Mouse (Mus musculus): Measurements from ENCODE around the gene Efcab12. TPM values are rescaled to one million over a fixed set of nuclear protein-coding genes. Genes with fewer than 3 reads are reported as not detected.
A peak's percentile ranks its signal among the peaks of the same experiment; 100 is the strongest.
"Not testable (repeated sequence)": the region's sequence is repeated elsewhere in the genome, so short reads cannot be mapped to it uniquely, and the experiment has no call there.

The Efcab12 gene
- polyA plus RNA-seq, 1 experiment from 2014 or later = 2.7 TPM

- no peaks in the 10 kb centered on the region for H3K9me3 ChIP-seq
- no peak overlapping the region for H3K4me2 ChIP-seq
- WGBS = 93% methylated on average over 2 of the region's 2 CpGs
- no peak overlapping the region for H3K9ac ChIP-seq
- no peaks in the 10 kb centered on the region for H3K27me3 ChIP-seq
- H3K4me1 ChIP-seq (replicated peaks) = 0 out of 2 replicates have a peak, but pooled peaks cover under 1% of the 10 kb centered on the region
- no peak overlapping the region for H3K27ac ChIP-seq (replicated peaks)
- ATAC-seq (ENCODE audit: low read depth) = no peak
- no peaks in the 10 kb centered on the region for H3K36me3 ChIP-seq
- no peak overlapping the region for H3K4me3 ChIP-seq
These were observed 5.9 kb downstream of the Efcab12 start for GRCm38 (mm10) chr6:115832152-115832850.

- H3K9me3 ChIP-seq = no peaks in the 10 kb centered on the region
- WGBS = 85% methylated on average over 6 of the region's 6 CpGs
- no peak overlapping the region for H3K4me2 ChIP-seq
- no peaks in the 10 kb centered on the region for H3K27me3 ChIP-seq
- no peak overlapping the region for H3K9ac ChIP-seq
- H3K27ac ChIP-seq (replicated peaks) = no peak overlapping the region
- no peak overlapping the region for H3K4me3 ChIP-seq
- no peak for ATAC-seq (ENCODE audit: low read depth)
- no peaks in the 10 kb centered on the region for H3K4me1 ChIP-seq (replicated peaks)
- no peaks in the 10 kb centered on the region for H3K36me3 ChIP-seq
These were observed 7.2 kb downstream of the Efcab12 start for GRCm38 (mm10) chr6:115830779-115831601.

GRCm38 (mm10) chr6:115823850-115824464 lies 14.3 kb downstream of the Efcab12 start:
- not testable (repeated sequence) for H3K27ac ChIP-seq (replicated peaks)
- peak; percentile 86 for ATAC-seq (ENCODE audit: low read depth)

GRCm38 (mm10) chr6:115821216-115821993 lies 16.8 kb downstream of the Efcab12 start:
- Histone ChIP-seq H3K4me3 (no peak overlapping the region), H3K27ac (replicated peaks) (no peak overlapping the region), H3K9ac (no peak overlapping the region), H3K4me1 (replicated peaks) (no peaks in the 10 kb centered on the region), H3K27me3 (no peaks in the 10 kb centered on the region), H3K36me3 (no peaks in the 10 kb centered on the region), H3K4me2 (no peak overlapping the region), H3K9me3 (no peaks in the 10 kb centered on the region)
- 90% methylated on average over 8 of the region's 8 CpGs for WGBS
- ATAC-seq (ENCODE audit: low read depth) = no peak

More at GRCm38 (mm10) chr6:115823850-115824464, 14.3 kb downstream of the Efcab12 start:
- H3K4me1 ChIP-seq (replicated peaks); H3K9me3 ChIP-seq; H3K36me3 ChIP-seq; H3K9ac ChIP-seq; H3K27me3 ChIP-seq: not testable (repeated sequence)
- Histone ChIP-seq H3K4me2 (peak overlapping the region; percentile 44), H3K4me3 (peak overlapping the region; percentile 24; the same call in 1 of the 2 replicates)
- 4% methylated on average over 5 of the region's 11 CpGs for WGBS

GRCm38 (mm10) chr6:115818129-115818528 lies 20.1 kb downstream of the Efcab12 start:
- Histone ChIP-seq H3K27ac (replicated peaks) (no peak overlapping the region), H3K4me3 (no peak overlapping the region), H3K4me2 (no peak overlapping the region), H3K9me3 (no peaks in the 10 kb centered on the region), H3K36me3 (no peaks in the 10 kb centered on the region), H3K4me1 (replicated peaks) (no peaks in the 10 kb centered on the region; the same call in 1 of the 2 replicates), H3K27me3 (no peaks in the 10 kb centered on the region), H3K9ac (no peak overlapping the region)
- 73% methylated on average over 2 of the region's 2 CpGs for WGBS
- no peak for ATAC-seq (ENCODE audit: low read depth)

- no peaks in the 10 kb centered on the region for H3K27me3 ChIP-seq
- H3K4me1 ChIP-seq (replicated peaks) = no peaks in the 10 kb centered on the region; the same call in 1 of the 2 replicates
- no peak overlapping the region for H3K27ac ChIP-seq (replicated peaks)
- H3K4me2 ChIP-seq = no peak overlapping the region
- ATAC-seq (ENCODE audit: low read depth) = no peak
- H3K9ac ChIP-seq = no peak overlapping the region
- WGBS = 79% methylated on average over 4 of the region's 4 CpGs
- no peaks in the 10 kb centered on the region for H3K36me3 ChIP-seq
- H3K4me3 ChIP-seq = no peak overlapping the region
- H3K9me3 ChIP-seq = no peaks in the 10 kb centered on the region
These were observed 23.2 kb downstream of the Efcab12 start for GRCm38 (mm10) chr6:115815041-115815440.

- Histone ChIP-seq H3K9me3 (no peaks in the 10 kb centered on the region), H3K4me3 (no peak overlapping the region), H3K4me2 (no peak overlapping the region), H3K27ac (replicated peaks) (no peak overlapping the region), H3K9ac (no peak overlapping the region), H3K4me1 (replicated peaks) (no peaks in the 10 kb centered on the region; the same call in 1 of the 2 replicates), H3K36me3 (no peaks in the 10 kb centered on the region), H3K27me3 (no peaks in the 10 kb centered on the region)
- ATAC-seq (ENCODE audit: low read depth) = no peak
- WGBS = 40% methylated on average over 4 of the region's 4 CpGs
These were observed 24.1 kb downstream of the Efcab12 start for GRCm38 (mm10) chr6:115814104-115814503.

GRCm38 (mm10) chr6:115811606-115812005 lies 26.6 kb downstream of the Efcab12 start:
- peaks cover 9% of the 10 kb centered on the region for H3K36me3 ChIP-seq
- no peaks in the 10 kb centered on the region for H3K9me3 ChIP-seq
- no peak overlapping the region for H3K4me2 ChIP-seq
- WGBS = 74% methylated on average over 8 of the region's 8 CpGs
- H3K4me1 ChIP-seq (replicated peaks) = peaks cover 12% of the 10 kb centered on the region
- H3K27ac ChIP-seq (replicated peaks) = no peak overlapping the region
- no peak for ATAC-seq (ENCODE audit: low read depth)
- no peaks in the 10 kb centered on the region for H3K27me3 ChIP-seq
- no peak overlapping the region for H3K9ac ChIP-seq
- H3K4me3 ChIP-seq = no peak overlapping the region

- ATAC-seq (ENCODE audit: low read depth) = peak; percentile 88
- Histone ChIP-seq H3K4me2 (peak within 1 kb of the TSS; percentile 88), H3K4me3 (peak within 1 kb of the TSS; percentile 100), H3K9me3 (no peaks in the 10 kb centered on the region), H3K4me1 (replicated peaks) (peaks cover 25% of the 10 kb centered on the region), H3K27ac (replicated peaks) (peak within 1 kb of the TSS; percentile 96), H3K9ac (peak within 1 kb of the TSS; percentile 99), H3K27me3 (no peaks in the 10 kb centered on the region), H3K36me3 (peaks cover 38% of the 10 kb centered on the region)
- under 1% methylated on average over 47 of the region's 47 CpGs for WGBS
These were observed 29.6 kb downstream of the Efcab12 start, which contains the start of gene Rpl32 for GRCm38 (mm10) chr6:115808488-115809231. Rpl32 (minus strand) TSS chr6:115808747.

GRCm38 (mm10) chr6:115808196-115808487 lies 30.1 kb downstream of the Efcab12 start:
- peak overlapping the region; percentile 96 for H3K27ac ChIP-seq (replicated peaks)
- WGBS = under 1% methylated on average over 22 of the region's 22 CpGs
- ATAC-seq (ENCODE audit: low read depth) = peak; percentile 16; the same call in 1 of the 2 replicates
- no peaks in the 10 kb centered on the region for H3K27me3 ChIP-seq
- no peaks in the 10 kb centered on the region for H3K9me3 ChIP-seq
- H3K4me2 ChIP-seq = peak overlapping the region; percentile 88
- peak overlapping the region; percentile 99 for H3K9ac ChIP-seq
- H3K36me3 ChIP-seq = peaks cover 42% of the 10 kb centered on the region
- H3K4me3 ChIP-seq = peak overlapping the region; percentile 100
- peaks cover 25% of the 10 kb centered on the region for H3K4me1 ChIP-seq (replicated peaks)

Measured in neural tube, embryonic 13.5 days (tissue).